Mouse (Mus musculus) lung, embryonic 16.5 days (tissue): ENCODE measurements around the gene Phxr2. TPM values are rescaled to one million over a fixed set of nuclear protein-coding genes. Genes with fewer than 3 reads are reported as not detected.

Experiments
- ATAC-seq: fragments of 200-750 bp; cut with Nextera tagmentation; 2 replicates; pipeline ENCODE4 v1.8.0; 2017; ENCODE audit warnings: low read depth, mild to moderate bottlenecking, moderate library complexity
- H3K27ac ChIP-seq: fragments of 300-500 bp; sonication (generic); 2 replicates; pipeline ENCODE4 v1.5.1; 2014; ENCODE audit warnings: mild to moderate bottlenecking, control low read depth, low read length
- H3K27me3 ChIP-seq: fragments of 300-500 bp; sonication (generic); 2 replicates; pipeline ENCODE4 v1.6.1; 2014; ENCODE audit warnings: low read depth, low read length, mixed read lengths; ENCODE audit not compliant: control insufficient read depth, insufficient read depth
- H3K36me3 ChIP-seq: fragments of 300-500 bp; sonication (generic); 2 replicates; pipeline ENCODE4 v1.6.1; 2014; ENCODE audit warnings: low read length; ENCODE audit not compliant: control insufficient read depth, insufficient read depth
- H3K4me1 ChIP-seq: fragments of 300-500 bp; sonication (generic); replicated peaks from 2 replicates; pipeline ENCODE4 v1.6.1; 2014; ENCODE audit warnings: low read length, mixed read lengths; ENCODE audit not compliant: control insufficient read depth, insufficient read depth
- H3K4me2 ChIP-seq: fragments of 300-500 bp; sonication (generic); 2 replicates; pipeline ENCODE4 v1.6.1; 2014; ENCODE audit warnings: low read depth, low read length, control low read depth
- H3K4me3 ChIP-seq: fragments of 300-500 bp; sonication (generic); 2 replicates; pipeline ENCODE4 v1.5.1; 2014; ENCODE audit warnings: mild to moderate bottlenecking, low read length, control low read depth
- H3K9ac ChIP-seq: fragments of 300-500 bp; sonication (generic); 2 replicates; pipeline ENCODE4 v1.6.1; 2014; ENCODE audit warnings: low read length, control low read depth
- H3K9me3 ChIP-seq: fragments of 300-500 bp; sonication (generic); 2 replicates; pipeline ENCODE4 v1.6.1; 2016; ENCODE audit warnings: low read length; ENCODE audit not compliant: control insufficient read depth
- WGBS: fragments of 180-500 bp; shearing (Covaris S2); extraction: QIAGEN DNeasy Blood & Tissue Kit; methylation state at CpG from one replicate; pipeline ENCODE4 v1.1.7; 2014; 5-methylcytosine and 5-hydroxymethylcytosine counted together
- polyA plus RNA-seq: library from polyadenylated mRNA; unstranded; fragments of >200 nt; fragmentation: Nextera tagmentation; extraction: Ambion mirVana; gene quantifications from 2 replicates; pipeline ENCODE4 v1.2.1, GENCODE M21; 2015

Gene Phxr2
- not detected in 2 replicates for polyA plus RNA-seq

DNA sequence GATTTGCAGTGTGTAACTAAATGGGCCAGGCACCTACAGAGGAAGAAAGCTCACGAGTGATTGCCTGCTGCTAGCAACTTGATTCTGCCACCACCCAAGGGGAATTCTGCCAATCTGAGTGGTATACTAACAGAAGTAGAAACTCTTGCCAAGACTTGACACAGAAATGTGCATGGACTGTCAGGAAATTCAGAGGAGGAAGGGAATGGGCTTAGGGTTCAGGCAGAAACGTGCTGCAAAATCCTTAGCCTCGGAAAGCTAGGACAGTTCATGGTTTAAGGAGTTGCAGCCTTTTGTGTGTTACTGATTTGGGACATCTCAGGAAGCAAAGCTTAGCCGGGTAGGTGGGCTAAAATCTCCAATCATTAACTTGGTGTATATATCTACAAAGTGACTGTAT is at the start of gene Phxr2:
Gene Phxr2, minus strand, starts transcription at position 101 of the 400 bp plus-strand sequence.
- H3K9me3 ChIP-seq: no peaks in the 10 kb centered on the region
- no peak within 1 kb of the TSS for H3K4me2 ChIP-seq
- H3K36me3 ChIP-seq: no peaks in the 10 kb centered on the region
- H3K27ac ChIP-seq: no peak within 1 kb of the TSS
- H3K27me3 ChIP-seq: no peaks in the 10 kb centered on the region
- WGBS: 75% methylated on average over 4 of the region's 4 CpGs
- no peak within 1 kb of the TSS for H3K9ac ChIP-seq
- no peak within 1 kb of the TSS for H3K4me3 ChIP-seq
- no peak for ATAC-seq
- H3K4me1 ChIP-seq: no peaks in the 10 kb centered on the region

DNA sequence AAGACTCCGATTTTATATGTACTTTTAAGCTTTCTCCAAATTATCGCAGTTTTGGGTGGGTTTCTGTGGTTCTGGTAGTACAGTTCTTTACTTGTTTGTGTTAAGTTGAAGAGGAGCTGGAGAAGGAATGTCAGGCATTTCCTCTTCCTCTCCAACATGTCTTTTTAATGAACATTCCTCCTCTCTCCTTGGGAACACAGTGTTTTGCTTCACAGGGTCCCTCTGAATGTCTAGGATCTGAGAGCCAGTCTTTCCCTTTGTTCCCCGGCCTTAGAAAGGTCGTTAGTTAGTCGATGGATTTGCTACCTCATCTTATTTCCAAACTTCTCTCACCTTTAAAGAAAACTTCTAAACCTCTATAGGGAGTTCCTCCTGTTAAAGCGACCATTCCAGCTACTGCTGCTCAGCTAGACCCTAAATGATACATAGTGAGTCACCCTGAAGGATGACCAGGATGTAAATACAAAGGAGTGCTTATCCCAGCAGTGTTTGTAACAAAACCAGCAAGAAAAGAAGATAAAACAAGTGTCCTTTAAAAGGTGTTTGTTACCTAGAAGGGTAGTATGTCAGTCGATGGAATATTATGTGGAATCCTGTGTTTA is 46.9 kb upstream of the Phxr2 start:
- Histone ChIP-seq H3K27me3 (no peaks in the 10 kb centered on the region), H3K4me3 (no peak overlapping the region), H3K4me2 (no peak overlapping the region), H3K27ac (peak overlapping the region; percentile 92), H3K9ac (no peak overlapping the region), H3K4me1 (peaks cover 31% of the 10 kb centered on the region), H3K36me3 (no peaks in the 10 kb centered on the region), H3K9me3 (no peaks in the 10 kb centered on the region; the same call in 1 of the 2 replicates)
- WGBS: 21% methylated on average over 7 of the region's 7 CpGs
- ATAC-seq: no peak

DNA sequence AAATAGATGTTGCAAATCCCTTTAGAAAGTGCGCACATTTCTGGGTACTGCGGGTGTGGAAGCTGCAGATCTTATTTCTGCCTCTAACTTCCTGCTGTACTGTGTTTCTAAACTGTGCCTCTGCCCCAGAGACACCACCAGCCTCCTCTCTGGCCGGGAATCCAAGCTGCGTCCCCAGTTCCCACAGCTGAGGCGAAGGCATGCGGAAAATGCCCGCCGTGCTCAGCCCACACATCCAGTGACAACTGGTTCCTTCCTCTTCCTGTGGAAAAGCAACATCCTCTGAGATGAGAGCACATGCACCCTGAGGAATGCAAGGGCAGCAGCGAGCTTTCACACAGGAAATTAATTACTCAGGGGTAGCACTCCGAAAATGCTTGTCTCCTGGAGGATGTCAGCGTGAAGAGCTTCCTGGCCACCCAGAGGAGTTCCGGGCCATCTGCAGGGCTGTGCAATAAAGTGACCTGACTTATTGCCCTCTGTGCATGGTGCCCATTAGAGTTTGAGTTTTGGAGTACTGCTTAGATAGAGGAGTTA is 45.9 kb upstream of the Phxr2 start:
- Histone ChIP-seq H3K9me3 (no peaks in the 10 kb centered on the region), H3K4me2 (peak overlapping the region; percentile 34; the same call in 1 of the 2 replicates), H3K9ac (peak overlapping the region; percentile 6), H3K36me3 (no peaks in the 10 kb centered on the region), H3K4me3 (no peak overlapping the region), H3K4me1 (peaks cover 31% of the 10 kb centered on the region), H3K27ac (peak overlapping the region; percentile 92), H3K27me3 (no peaks in the 10 kb centered on the region)
- 10% methylated on average over 12 of the region's 12 CpGs for WGBS
- ATAC-seq: peak; percentile 82

DNA sequence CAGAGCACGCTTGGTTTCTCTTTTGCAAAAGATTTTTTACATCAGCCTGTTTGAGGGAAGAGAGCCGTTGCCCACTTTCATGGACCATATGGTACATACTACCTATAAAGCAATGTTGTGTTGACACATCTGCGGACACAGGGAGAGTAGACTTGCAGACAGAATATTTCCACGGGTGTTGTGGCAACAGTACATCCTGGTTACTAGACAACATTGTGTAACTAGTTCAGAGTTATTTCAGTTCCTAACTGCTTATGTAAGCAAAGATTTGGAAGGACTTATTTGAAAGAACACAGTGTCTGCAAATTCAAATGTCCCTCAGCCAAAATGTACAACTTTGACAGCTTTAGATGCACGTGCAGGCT is 43.6 kb upstream of the Phxr2 start:
- peak; percentile 60 for ATAC-seq
- no peak overlapping the region; the same call in 1 of the 2 replicates for H3K9ac ChIP-seq
- H3K4me3 ChIP-seq: no peak overlapping the region
- H3K27me3 ChIP-seq: no peaks in the 10 kb centered on the region
- peaks cover 35% of the 10 kb centered on the region for H3K4me1 ChIP-seq
- no peak overlapping the region for H3K4me2 ChIP-seq
- H3K9me3 ChIP-seq: no peaks in the 10 kb centered on the region
- no peaks in the 10 kb centered on the region for H3K36me3 ChIP-seq
- WGBS: 47% methylated on average over 5 of the region's 5 CpGs
- H3K27ac ChIP-seq: peak overlapping the region; percentile 82

DNA sequence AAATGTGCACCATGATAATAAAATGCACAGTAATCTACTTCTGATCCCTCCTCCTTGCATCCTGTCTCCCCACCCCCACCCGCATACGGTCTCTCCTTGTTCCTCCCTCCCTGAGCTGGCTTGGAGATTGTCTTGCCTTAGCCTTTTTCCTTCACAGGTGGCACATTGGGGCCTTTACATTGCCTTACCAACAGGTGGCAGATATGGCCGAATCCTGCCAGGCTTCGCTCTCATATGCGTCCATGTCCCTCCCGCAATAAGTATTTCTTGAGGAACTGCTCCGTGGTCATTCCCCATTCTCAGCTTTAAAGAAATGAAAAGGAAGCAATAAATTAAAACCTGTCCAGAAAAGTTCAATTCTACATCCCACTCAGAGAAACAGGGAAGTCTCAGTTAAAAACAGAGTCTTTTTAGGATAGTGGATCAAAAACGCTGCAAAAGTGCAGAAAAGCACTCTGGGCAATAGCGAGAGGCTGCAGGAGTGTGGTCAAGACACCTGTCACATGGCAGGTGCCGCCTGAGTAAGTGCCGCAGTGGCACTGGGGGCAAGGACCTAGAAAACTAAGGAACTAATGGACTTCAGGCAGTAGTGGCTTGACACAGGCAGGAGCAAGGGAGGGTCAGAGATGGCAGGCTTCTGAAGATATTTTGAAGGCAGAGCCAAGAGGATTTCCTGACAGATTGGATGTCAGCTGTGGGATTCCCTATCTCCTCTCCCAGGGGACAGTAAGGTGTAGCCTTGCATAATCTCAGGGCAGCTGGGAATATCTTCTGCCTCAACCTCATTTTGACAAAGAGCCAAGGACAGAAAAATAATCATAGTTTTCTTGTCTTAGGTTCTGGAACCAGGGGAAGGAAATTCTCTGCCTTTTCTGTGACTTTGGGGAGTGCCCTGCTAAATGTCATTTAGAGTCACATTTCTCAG is 43.0 kb upstream of the Phxr2 start:
- Histone ChIP-seq H3K9ac (peak overlapping the region; percentile 46), H3K9me3 (no peaks in the 10 kb centered on the region), H3K4me2 (no peak overlapping the region), H3K27me3 (no peaks in the 10 kb centered on the region), H3K4me1 (peaks cover 35% of the 10 kb centered on the region), H3K4me3 (no peak overlapping the region), H3K27ac (peak overlapping the region; percentile 82), H3K36me3 (no peaks in the 10 kb centered on the region)
- 63% methylated on average over 11 of the region's 11 CpGs for WGBS
- no peak for ATAC-seq

DNA sequence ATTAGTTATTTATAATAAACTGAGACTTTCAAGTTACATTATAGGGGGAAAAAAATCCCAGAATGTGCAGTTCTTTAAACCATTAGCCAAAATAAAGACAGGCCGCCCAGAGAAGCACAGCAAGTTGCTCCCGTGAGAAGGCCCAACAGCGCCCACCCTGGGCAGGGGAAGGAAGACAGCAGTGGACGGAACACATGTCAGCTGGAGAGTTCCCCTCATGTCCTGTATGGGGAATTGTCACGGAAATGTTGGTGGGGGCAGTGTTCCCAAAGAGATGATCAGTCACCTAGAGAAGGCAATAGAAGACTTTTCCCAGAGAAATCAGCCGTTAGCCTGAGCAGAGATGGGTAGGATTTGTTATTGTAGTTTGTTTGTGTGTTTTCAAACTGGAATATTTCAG is 42.3 kb upstream of the Phxr2 start:
- H3K9ac ChIP-seq: no peak overlapping the region
- no peaks in the 10 kb centered on the region for H3K27me3 ChIP-seq
- H3K4me1 ChIP-seq: peaks cover 35% of the 10 kb centered on the region
- H3K4me2 ChIP-seq: no peak overlapping the region
- 62% methylated on average over 6 of the region's 6 CpGs for WGBS
- H3K9me3 ChIP-seq: no peaks in the 10 kb centered on the region
- H3K27ac ChIP-seq: no peak overlapping the region
- ATAC-seq: no peak
- no peaks in the 10 kb centered on the region for H3K36me3 ChIP-seq
- no peak overlapping the region for H3K4me3 ChIP-seq

DNA sequence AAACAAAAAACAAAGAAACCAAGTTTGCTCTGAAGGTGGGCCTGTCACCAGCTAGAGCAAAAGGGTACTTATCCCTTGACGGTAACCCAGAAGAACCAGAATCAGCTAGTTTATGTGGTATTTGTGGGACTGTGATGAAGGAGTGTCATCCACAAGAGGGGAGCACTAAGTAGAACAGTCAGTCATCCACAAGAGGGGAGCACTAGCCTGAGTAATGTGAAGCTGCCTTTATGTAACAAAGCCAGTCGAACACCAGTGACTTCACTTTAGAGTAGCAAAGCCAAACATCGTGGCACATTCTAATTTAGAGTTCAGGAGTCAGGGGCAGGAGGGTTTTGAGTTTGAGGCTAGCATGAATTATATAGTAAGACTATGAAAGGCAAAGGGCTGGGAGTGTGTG is 40.3 kb upstream of the Phxr2 start:
- H3K9ac ChIP-seq: no peak overlapping the region
- 45% methylated on average over 3 of the region's 3 CpGs for WGBS
- H3K4me1 ChIP-seq: peaks cover 19% of the 10 kb centered on the region
- no peaks in the 10 kb centered on the region for H3K9me3 ChIP-seq
- ATAC-seq: peak; percentile 55
- no peak overlapping the region for H3K27ac ChIP-seq
- no peak overlapping the region for H3K4me2 ChIP-seq
- no peaks in the 10 kb centered on the region for H3K36me3 ChIP-seq
- H3K27me3 ChIP-seq: no peaks in the 10 kb centered on the region
- no peak overlapping the region for H3K4me3 ChIP-seq

DNA sequence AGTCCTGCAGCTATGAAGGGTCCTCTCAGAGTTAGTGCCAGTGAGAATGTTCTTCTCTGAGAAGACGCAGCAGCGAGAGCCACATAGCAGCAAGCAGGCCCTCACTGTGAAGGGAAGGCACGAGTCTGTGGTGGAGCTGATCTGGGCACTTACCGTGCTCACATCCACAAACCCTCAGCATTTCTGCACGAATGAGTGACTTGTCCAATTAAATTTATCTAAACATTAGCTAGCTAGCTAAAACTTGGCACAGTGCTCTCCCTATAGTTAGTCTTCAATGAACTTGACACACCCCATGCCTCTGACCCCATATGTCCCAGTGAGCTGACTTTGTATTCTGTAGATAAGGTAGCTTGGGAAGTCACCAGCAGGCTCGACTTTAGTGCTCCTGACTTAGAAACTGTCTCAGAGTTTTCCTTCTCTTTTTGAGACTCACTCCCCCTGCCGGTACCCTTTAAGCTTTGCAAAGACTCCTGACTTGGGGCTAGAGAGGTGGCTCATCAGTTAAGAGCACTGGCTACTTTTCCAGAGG is 39.7 kb upstream of the Phxr2 start:
- 50% methylated on average over 7 of the region's 7 CpGs for WGBS
- ATAC-seq: peak; percentile 22; the same call in 1 of the 2 replicates

More for the DNA sequence above, 39.7 kb upstream of the Phxr2 start:
- peaks cover 14% of the 10 kb centered on the region for H3K4me1 ChIP-seq
- H3K27me3 ChIP-seq: no peaks in the 10 kb centered on the region
- no peaks in the 10 kb centered on the region for H3K36me3 ChIP-seq
- H3K9ac ChIP-seq: no peak overlapping the region
- peak overlapping the region; percentile 67 for H3K27ac ChIP-seq
- no peak overlapping the region for H3K4me3 ChIP-seq
- no peak overlapping the region for H3K4me2 ChIP-seq
- H3K9me3 ChIP-seq: no peaks in the 10 kb centered on the region
